Mouse (Mus musculus): Measurements from ENCODE around the gene Cacna1a. TPM values are rescaled to one million over a fixed set of nuclear protein-coding genes. Genes with fewer than 3 reads are reported as not detected.

Gene Cacna1a
- total RNA-seq, 1 experiment from 2014 or later = 13.2 TPM

DNA sequence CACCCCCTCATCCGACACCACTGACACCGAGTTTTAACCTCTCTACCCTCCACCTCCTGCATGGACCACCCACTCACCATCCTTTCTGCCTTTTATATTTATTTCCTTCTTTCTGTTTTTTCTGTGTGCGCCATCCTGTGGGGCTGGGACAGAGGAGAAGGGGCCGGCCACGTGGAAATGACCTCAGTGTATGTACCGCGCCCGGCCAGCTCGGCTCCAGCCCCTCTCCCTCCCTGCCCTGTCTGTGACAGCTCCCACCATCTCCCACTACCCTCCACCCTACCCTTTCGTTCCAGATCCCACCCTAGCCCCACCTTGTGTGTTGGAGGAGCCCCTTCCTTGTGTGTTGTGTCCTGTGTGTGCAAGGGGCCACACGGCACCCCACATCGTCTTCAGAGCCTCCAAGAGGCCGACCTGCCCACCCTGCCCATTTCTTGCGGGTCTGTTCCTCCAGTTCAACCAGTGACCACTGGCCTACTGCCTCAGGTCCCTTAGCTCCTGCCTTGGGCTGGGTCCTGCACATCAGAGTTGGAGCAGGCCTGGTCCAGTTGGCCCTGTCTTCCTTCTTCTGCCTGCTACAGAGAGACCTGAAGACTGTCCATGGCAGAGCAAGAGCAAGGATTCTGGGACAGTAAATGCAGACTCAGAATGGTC, 247.3 kb downstream of the Cacna1a start:
- no peak for ATAC-seq (replicated peaks in 1 of 2; ENCODE audit: insufficient read depth in 1 of 2, low FRiP score in 2 of 2, low TSS enrichment in 1 of 2, low read depth in 1 of 2, poor library complexity in 2 of 2, severe bottlenecking in 2 of 2)

DNA sequence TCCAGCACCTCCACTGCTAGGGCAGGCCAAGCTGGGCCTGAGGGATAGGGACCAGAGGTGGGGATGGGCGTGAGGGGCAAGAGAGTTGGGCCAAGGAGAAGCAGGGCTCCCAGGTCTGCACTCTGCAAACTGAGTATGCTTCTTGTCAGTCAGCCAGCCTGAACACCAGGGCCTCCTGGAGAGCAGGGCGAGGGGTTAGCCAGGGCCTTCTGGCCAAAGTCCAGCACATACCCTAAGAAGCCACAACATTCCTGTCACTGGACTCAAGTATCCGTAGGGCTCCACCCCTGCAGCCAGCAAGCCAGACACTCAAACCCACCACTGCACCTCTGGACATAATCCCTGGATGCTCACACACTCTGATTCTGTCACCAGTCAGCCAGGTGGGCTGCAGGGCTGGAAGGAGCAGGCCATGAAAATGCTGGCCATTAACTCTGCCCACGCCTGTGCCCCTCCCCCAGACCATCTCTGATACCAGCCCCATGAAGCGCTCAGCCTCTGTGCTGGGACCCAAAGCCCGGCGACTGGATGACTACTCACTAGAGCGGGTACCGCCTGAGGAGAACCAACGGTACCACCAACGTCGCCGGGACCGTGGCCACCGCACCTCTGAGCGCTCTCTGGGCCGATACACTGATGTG, 247.9 kb downstream of the Cacna1a start:
- no peak for ATAC-seq (replicated peaks in 1 of 2; ENCODE audit: insufficient read depth in 1 of 2, low FRiP score in 2 of 2, low TSS enrichment in 1 of 2, low read depth in 1 of 2, poor library complexity in 2 of 2, severe bottlenecking in 2 of 2)

DNA sequence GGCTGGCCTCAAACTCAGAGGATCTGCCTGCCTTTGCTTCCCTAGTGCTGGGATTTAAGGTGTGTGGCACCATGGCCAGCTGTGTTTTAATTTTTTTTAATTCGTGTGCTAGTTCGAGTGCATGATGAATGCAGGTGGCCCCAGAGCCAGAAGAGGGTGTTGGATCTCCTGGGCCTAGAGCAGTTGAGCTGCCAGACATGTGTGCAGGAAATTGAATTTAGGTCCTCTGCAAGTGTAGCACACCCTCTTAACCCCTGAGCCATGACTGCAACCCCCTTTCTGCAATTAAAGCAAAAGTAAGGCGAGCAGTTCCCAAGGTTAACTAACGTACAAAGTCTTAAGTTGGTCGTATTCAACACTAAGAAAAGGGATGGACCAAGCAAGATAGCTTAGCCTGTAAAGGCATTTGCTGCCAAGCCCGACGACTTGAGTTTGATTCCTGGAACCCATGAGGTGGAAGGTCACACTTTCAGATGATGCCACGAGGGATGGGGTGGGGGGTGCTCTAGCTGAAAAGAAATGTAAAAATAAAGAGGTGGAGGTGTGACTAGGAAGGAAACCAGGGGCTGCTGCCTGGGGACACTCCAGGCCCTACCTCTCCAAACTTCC, 249.8 kb downstream of the Cacna1a start:
- no peak for ATAC-seq (replicated peaks in 1 of 2; ENCODE audit: insufficient read depth in 1 of 2, low FRiP score in 2 of 2, low TSS enrichment in 1 of 2, low read depth in 1 of 2, poor library complexity in 2 of 2, severe bottlenecking in 2 of 2)

DNA sequence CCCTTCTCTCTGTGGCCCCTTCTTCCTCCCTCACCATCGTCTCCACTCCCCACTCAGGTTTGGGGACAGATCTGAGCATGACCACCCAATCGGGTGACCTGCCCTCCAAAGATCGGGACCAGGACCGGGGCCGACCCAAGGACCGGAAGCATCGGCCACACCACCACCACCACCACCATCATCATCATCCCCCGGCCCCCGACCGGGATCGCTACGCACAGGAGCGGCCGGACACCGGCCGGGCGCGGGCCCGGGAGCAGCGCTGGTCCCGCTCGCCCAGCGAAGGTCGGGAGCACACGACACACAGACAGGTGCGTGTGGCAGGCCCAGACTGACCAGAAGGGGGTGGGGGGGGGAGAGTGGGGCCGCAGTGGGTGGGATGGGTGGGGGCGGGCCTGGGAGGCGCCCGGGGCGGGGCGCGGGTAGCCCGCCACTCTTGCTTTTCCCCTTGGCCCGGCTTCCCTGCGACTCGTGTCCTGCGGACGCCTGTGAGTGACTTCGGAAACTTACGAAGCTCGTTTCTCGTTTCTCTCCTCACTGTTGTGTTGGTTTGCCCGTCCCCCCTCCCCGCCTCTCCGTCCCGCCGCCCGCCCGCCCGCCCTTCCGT, 250.4 kb downstream of the Cacna1a start:
- ATAC-seq (replicated peaks in 1 of 2; ENCODE audit: insufficient read depth in 1 of 2, low FRiP score in 2 of 2, low TSS enrichment in 1 of 2, low read depth in 1 of 2, poor library complexity in 2 of 2, severe bottlenecking in 2 of 2) = peak; percentile 12 to 20; a peak in 1 of 4 replicates

DNA sequence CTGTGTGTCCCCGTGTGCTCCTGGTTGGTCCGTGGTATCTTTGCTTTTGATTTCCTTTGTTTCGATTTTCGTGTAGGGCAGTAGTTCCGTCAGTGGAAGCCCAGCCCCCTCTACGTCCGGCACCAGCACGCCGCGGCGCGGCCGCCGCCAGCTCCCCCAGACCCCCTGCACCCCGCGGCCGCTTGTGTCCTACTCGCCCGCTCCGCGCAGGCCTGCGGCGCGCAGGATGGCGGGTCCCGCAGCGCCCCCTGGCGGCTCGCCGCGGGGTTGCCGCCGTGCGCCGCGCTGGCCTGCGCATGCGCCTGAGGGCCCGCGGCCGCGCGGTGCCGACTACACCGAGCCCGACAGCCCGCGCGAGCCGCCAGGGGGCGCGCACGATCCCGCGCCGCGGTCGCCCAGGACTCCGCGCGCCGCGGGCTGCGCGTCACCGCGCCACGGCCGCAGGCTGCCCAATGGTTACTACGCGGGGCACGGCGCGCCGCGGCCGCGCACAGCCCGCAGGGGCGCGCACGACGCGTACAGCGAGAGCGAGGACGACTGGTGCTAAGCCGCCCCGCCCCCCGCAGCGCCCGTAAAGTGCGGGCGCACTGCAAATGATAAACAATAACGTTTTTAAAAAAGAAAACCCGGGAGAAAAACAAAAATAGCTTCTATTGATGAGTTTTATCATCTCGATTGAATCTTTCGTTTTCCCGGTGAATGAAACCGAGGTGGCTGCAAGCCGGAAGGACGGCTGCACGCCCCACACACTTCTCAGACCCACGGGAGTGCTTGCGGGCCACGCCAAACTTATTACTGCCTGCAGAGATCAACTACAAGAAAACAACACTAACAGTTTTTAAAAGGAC, 251.1 kb downstream of the Cacna1a start:
- ATAC-seq (replicated peaks in 1 of 2; ENCODE audit: insufficient read depth in 1 of 2, low FRiP score in 2 of 2, low TSS enrichment in 1 of 2, low read depth in 1 of 2, poor library complexity in 2 of 2, severe bottlenecking in 2 of 2) = peak; percentile 62 to 74

DNA sequence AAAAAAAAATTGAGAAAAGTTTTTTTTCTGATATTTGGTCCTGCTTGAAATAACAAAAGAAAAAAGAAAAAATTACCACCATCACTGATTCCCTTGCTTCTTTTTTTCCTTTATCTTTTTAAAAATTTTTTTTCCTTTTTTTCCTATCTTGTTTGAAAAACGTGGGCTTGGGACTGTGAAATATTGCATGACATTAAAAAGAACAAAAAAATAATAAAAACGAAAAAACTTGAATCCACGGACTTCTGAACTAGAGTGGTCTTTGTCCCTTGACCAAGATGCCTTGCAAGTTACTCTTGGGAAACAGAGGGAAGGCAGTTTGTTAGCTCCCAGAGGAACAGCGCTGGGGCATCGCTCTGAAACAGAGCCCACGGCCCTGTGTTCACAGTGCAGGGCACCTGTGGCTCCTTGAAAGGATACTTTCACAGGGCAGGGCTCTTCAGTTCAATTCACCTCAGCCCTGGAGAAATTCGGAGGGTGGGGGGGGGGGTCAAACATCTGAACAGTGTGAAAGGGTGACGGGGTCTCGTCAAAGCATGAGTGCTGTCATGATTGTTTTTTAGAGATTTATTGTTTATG, 251.9 kb downstream of the Cacna1a start:
- ATAC-seq (replicated peaks in 1 of 2; ENCODE audit: insufficient read depth in 1 of 2, low FRiP score in 2 of 2, low TSS enrichment in 1 of 2, low read depth in 1 of 2, poor library complexity in 2 of 2, severe bottlenecking in 2 of 2) = no peak

DNA sequence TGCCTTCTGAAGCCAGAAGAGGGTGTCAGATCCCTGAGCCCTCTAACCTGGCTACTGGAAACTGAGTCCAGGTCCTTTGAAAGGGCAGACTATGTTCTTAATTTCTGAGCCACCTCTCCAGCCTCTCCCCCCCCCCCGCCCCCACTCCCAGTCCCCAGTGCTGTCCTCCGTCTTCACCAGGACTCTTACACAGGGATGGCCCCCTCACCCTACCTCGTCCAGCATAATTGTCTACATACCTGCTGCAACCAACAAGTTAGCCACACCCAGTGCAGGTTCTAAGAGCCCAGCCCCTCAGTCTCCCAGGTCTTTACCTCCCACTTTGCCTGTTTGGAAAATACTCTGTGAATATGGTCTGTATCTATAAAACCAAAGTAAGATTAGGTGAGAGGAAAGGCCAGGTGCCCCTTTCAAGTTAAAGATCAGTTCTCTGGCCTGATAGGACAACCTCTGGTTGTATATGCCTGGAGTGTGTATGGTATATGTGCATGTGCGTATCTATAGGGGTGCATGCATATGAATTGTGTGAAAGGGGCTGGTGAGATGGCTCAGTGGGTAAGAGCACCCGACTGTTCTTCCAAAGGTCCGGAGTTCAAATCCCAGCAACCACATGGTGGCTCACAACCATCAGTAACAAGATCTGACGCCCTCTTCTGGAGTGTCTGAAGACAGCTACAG, 252.5 kb downstream of the Cacna1a start:
- ATAC-seq (replicated peaks in 1 of 2; ENCODE audit: insufficient read depth in 1 of 2, low FRiP score in 2 of 2, low TSS enrichment in 1 of 2, low read depth in 1 of 2, poor library complexity in 2 of 2, severe bottlenecking in 2 of 2) = no peak

DNA sequence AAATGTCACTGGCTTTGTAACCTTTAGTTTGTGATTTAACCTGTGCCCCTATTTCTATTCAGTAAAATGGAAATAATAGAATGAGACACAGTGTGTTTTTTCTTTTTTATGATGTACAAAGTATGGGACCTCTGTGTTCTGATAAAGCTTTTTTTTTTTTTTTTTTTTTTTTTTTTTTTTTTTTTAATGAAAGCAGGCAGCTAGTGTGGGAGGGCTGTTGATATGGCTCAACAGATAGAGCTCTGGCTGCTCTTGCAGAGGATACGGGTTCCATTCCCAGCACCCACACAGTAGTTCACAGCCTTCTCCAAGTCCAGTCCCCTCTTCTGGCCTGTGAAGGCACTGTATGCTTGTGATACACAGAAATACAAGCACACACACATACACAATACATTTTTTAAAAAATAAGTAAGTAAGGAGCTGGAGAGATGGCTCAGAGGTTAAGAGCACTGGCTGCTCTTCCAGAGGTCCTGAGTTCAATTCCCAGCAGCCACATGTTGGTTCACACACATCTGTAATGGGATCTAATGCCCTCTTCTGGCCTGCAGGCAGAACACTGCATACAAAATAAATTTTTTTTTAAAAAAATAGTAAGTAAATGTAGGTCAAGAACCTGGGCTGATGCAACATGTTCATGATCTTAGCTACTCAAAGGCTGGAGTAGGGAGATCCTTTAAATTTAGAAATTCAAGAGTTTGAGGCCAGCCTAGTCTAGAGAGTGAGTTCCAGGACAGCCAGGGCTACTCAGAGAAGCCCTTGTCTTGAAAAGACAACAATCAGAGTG, 253.5 kb downstream of the Cacna1a start:
- no peak for ATAC-seq (replicated peaks in 1 of 2; ENCODE audit: insufficient read depth in 1 of 2, low FRiP score in 2 of 2, low TSS enrichment in 1 of 2, low read depth in 1 of 2, poor library complexity in 2 of 2, severe bottlenecking in 2 of 2)

DNA sequence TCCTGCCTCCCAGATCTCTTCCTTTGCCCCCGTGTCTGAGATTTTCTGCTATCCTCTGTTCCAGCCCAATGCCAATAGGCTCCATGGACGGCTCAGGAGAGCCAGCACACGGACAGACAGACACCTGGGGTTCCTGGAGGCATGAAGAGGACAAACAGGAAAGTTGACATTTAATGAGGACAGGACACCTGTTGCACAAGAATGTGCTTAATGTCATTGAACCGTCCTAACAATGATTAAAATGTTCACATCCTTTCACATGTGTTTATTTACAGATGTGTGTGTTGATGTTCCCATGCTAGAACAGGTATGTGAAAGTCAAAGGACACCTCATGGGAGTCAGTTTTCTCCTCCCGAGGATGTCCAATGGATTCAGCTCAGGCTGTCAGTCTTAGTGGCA, 254.8 kb downstream of the Cacna1a start:
- no peak for ATAC-seq (replicated peaks in 1 of 2; ENCODE audit: insufficient read depth in 1 of 2, low FRiP score in 2 of 2, low TSS enrichment in 1 of 2, low read depth in 1 of 2, poor library complexity in 2 of 2, severe bottlenecking in 2 of 2)

DNA sequence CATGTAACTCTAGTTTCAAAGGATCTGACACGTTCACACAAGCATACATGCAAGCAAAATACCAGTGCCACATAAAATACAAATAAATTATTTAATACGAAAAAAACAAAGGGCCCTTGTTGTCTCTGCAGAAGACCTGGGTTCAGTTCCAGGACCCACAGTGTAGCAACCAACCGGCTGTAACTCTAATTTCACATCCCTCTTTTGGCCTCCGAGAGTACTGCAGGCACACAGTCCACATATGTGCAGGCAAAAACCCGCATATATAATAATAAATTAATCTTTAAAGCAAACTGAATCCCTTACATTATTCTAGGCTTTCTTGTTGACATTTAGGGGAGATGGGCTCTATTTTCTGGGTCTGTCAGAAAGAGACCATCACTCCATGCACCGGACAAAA, 258.6 kb downstream of the Cacna1a start:
- no peak for ATAC-seq (replicated peaks in 1 of 2; ENCODE audit: insufficient read depth in 1 of 2, low FRiP score in 2 of 2, low TSS enrichment in 1 of 2, low read depth in 1 of 2, poor library complexity in 2 of 2, severe bottlenecking in 2 of 2)

DNA sequence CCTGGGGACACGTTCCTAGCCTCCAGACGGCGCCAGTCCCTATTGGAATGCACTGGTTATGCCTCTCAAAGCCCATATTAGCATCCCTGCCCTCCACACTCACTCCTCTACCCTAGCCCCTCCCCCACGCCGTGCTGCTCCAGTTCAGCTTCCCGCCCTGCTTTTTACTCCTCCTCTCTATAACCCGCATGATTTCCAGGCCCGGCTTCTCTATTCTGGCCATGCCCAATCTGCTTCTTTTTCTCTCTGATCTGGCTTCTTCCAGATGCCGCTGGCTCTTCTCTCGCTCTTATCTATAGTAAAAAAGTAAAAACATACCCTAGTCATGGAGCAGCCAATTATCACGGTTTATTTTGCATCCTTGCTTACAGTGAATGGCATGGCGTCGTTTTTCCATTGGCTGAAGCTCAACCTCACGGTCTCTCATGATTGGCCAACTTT, 259.2 kb downstream of the Cacna1a start:
- ATAC-seq (replicated peaks in 1 of 2; ENCODE audit: insufficient read depth in 1 of 2, low FRiP score in 2 of 2, low TSS enrichment in 1 of 2, low read depth in 1 of 2, poor library complexity in 2 of 2, severe bottlenecking in 2 of 2) = no peak

DNA sequence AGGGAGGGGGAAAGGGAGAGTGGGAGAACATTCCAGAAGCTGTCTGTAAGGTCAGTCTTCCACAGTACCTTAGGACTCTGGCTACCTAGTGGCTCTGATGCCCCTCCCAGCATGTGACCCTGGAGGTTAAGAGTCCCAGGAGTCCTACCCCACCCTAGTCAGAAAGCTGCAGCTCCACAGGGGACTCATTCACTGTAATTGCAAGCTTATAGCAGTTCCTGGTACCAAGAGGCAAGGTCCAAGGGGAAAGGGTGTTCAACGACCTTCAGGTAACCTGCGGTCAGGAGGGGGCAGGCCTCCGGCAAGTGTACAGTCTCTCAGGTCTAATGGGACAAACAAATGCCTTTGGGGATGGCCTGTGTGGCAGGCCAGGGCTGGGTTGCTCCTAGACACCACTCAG, 262.0 kb downstream of the Cacna1a start:
- ATAC-seq (replicated peaks in 1 of 2; ENCODE audit: insufficient read depth in 1 of 2, low FRiP score in 2 of 2, low TSS enrichment in 1 of 2, low read depth in 1 of 2, poor library complexity in 2 of 2, severe bottlenecking in 2 of 2) = no peak

DNA sequence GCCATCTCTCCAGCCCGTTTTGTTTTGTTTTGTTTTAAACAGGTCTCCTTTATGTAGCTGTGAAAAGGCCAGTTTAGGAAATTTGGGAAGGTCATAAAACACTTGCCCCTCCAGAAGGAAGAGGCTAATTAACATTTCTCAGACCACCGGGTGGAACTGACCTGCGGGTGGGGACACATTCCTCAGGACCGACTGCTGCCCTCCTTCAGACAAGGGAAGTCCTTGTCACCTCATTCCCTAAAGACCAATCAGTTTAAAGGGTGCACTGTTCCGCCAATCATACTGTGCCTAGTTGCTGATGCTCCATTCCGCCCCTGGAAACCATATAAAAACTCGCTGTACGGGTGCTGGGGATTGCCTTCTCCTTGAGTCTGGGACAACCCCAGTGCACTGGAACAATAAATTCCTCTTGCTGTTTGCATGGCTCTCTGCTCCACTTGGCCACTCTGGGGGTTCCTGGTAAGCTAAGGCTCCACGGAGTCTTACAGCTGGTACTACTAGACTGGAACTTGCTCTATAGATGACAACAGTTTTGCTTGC, 264.9 kb downstream of the Cacna1a start:
- ATAC-seq (replicated peaks in 1 of 2; ENCODE audit: insufficient read depth in 1 of 2, low FRiP score in 2 of 2, low TSS enrichment in 1 of 2, low read depth in 1 of 2, poor library complexity in 2 of 2, severe bottlenecking in 2 of 2) = no peak

DNA sequence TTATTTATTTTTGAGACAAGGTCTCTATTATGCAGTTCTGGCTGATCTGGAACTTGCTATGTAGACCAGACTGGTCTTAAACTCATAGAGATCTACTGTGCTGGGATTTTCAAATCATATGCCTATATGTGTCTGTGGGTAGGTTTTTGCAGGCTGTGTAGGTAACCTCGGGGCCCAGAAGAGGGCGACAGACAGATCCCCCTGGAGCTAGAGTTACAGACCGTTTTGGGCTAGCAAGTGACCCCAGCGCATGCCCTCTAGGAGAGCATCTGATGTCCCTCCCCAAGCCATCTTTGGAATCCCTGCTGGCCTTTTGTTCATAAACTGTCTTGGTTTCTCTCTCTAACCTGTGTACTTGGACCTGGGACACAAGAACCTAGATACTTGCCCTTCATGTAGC, 266.4 kb downstream of the Cacna1a start:
- no peak for ATAC-seq (replicated peaks in 1 of 2; ENCODE audit: insufficient read depth in 1 of 2, low FRiP score in 2 of 2, low TSS enrichment in 1 of 2, low read depth in 1 of 2, poor library complexity in 2 of 2, severe bottlenecking in 2 of 2)

DNA sequence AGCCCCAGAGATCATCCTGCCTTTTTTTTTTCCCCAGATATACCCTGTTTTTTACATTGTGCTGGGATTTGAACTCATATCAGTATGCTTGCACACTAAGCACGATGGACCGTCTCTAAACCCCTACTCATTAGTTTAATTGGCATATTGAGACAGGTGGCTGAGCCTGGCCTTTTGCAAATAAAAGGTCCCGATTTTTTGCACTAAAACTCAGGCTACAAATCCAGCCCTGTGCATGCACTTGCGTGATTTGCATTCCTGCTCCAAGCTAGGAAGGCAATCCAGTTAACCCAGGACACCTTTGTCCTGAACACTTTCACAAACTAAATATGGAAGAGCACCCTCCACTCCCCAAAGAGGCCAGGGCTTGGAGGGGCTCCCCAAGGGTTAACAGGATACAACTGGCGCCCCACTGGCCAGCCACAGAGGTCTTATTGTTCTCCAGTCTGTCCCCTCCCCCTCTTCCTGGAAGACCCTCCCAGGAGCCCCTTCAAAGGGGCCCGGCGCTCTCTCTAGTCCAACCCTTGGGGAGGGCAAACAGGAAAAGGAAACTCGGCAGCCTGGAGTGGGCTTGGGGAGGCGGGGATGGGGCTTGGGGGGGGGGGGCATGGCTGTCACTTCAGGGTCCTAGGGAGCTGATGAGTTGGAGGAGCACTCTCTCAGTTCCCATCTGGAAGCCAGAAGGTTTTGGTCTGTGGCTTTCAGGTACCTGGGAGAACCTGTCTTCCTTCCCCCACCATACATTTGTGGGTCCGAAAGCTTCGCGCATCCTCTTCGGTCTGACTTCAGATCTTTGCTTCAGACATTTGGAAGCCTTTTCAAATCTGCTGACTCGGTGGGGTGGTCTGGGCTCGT, 267.3 kb downstream of the Cacna1a start:
- no peak for ATAC-seq (replicated peaks in 1 of 2; ENCODE audit: insufficient read depth in 1 of 2, low FRiP score in 2 of 2, low TSS enrichment in 1 of 2, low read depth in 1 of 2, poor library complexity in 2 of 2, severe bottlenecking in 2 of 2)
